Mouse (Mus musculus) cortical plate, adult 2 months (tissue): ENCODE data around the gene 6330409D20Rik.

Experiments used
- CTCF ChIP-seq: fragments of 200-500 bp; IDR thresholded peaks from 2 replicates; pipeline ENCODE4 v1.5.1; 2011; ENCODE audit warnings: mild to moderate bottlenecking, control low read depth, low read length; ENCODE audit not compliant: insufficient read depth; ENCODE audit errors: extremely low read depth
- POLR2A ChIP-seq: fragments of 200-500 bp; IDR thresholded peaks from 2 replicates; pipeline ENCODE4 v1.6.1; 2011; ENCODE audit warnings: mild to moderate bottlenecking, low read length, control low read depth; ENCODE audit not compliant: insufficient read depth; ENCODE audit errors: extremely low read depth

GRCm38 (mm10) chr2:32787176-32787575, 46.4 kb upstream of the 6330409D20Rik start:
- TF ChIP-seq CTCF (peak; percentile 29; the same call in 1 of the 2 replicates), POLR2A (no peak)
